Mouse (Mus musculus) G1E (cell line): ENCODE data around the gene Smim26. TPM values are rescaled to one million over a fixed set of nuclear protein-coding genes. Genes with fewer than 3 reads are reported as not detected.

Experiments used
- ATAC-seq: 2 replicates; pipeline ENCODE4 v1.8.0; 2016; ENCODE audit warnings: mild to moderate bottlenecking; ENCODE audit not compliant: insufficient number of reproducible peaks, poor library complexity, low FRiP score, severe bottlenecking; ENCODE audit errors: extremely low read depth
- DNase-seq: peaks from one replicate; pipeline ENCODE4 v3.0.0; 2012; ENCODE audit warnings: low spot score
- H3K27me3 ChIP-seq: 2 replicates; pipeline ENCODE4 v1.6.1; 2012; ENCODE audit warnings: mild to moderate bottlenecking, low read length, inconsistent platforms; ENCODE audit not compliant: insufficient read depth
- H3K36me3 ChIP-seq: replicated peaks from 2 replicates; pipeline ENCODE3; 2012; ENCODE audit warnings: mild to moderate bottlenecking, inconsistent platforms
- H3K4me1 ChIP-seq: 2 replicates; pipeline ENCODE4 v1.6.1; 2012; ENCODE audit warnings: low read depth, low read length, inconsistent platforms, mixed read lengths; ENCODE audit not compliant: insufficient read depth
- H3K4me3 ChIP-seq: 2 replicates; pipeline ENCODE4 v1.5.1; 2012; ENCODE audit warnings: low read depth, mild to moderate bottlenecking, inconsistent platforms, low read length, moderate library complexity, mixed read lengths
- H3K9me3 ChIP-seq: replicated peaks from 2 replicates; pipeline ENCODE4 v1.6.1; 2012; ENCODE audit warnings: inconsistent platforms
- CTCF ChIP-seq: IDR thresholded peaks from 2 replicates; pipeline ENCODE4 v1.5.1; 2012; ENCODE audit warnings: low read depth, low read length, inconsistent platforms, mixed read lengths
- GATA1 ChIP-seq: IDR thresholded peaks from 2 replicates; pipeline ENCODE4 v1.6.1; 2012; ENCODE audit warnings: borderline replicate concordance, low read length, inconsistent platforms, mixed read lengths
- GATA2 ChIP-seq: IDR thresholded peaks from 2 replicates; pipeline ENCODE4 v1.6.1; 2012; ENCODE audit warnings: low read depth, low read length, inconsistent platforms, borderline replicate concordance
- POLR2AphosphoS5 ChIP-seq: IDR thresholded peaks from 2 replicates; pipeline ENCODE4 v1.6.1; 2012; ENCODE audit warnings: low read depth, low read length, inconsistent platforms; ENCODE audit not compliant: insufficient replicate concordance
- TAL1 ChIP-seq: conservative IDR thresholded peaks from 2 replicates; pipeline ENCODE4 v1.6.1; 2012; ENCODE audit warnings: low read depth, low read length, inconsistent platforms, mixed read lengths
- polyA plus RNA-seq: library from polyadenylated mRNA; stranded (reverse); fragments of >175 nt; gene quantifications from 2 replicates; pipeline ENCODE4 v1.2.3, GENCODE M21; 2012
- total RNA-seq, 2 experiments: library from RNA; stranded (forward) in 1 of 2; stranded (reverse) in 1 of 2; fragments of 200-1000 nt in 1 of 2; fragments of >200 nt in 1 of 2; fragmentation: Nextera tagmentation in 1 of 2; gene quantifications; 2 replicates each; pipeline ENCODE4 v1.2.3; 2014 to 2017

Gene Smim26
- total and polyA plus RNA-seq, 3 experiments = 1.3 to 22.9 (median 13.8) TPM

- DNase-seq (no peak), ATAC-seq (no peak)
- Histone ChIP-seq H3K36me3 (peaks cover 50% of the 10 kb centered on the region), H3K4me1 (no peaks in the 10 kb centered on the region), H3K9me3 (no peaks in the 10 kb centered on the region), H3K4me3 (no peak overlapping the region), H3K27me3 (no peaks in the 10 kb centered on the region)
- TF ChIP-seq GATA2 (no peak), CTCF (no peak), GATA1 (no peak), TAL1 (no peak), POLR2AphosphoS5 (no peak)
Observed at GRCm38 (mm10) chr2:144634231-144634630, 40.4 kb downstream of the Smim26 start.

- DNase-seq (no peak), ATAC-seq (no peak)
- TF ChIP-seq TAL1 (no peak), CTCF (no peak), GATA2 (no peak), POLR2AphosphoS5 (no peak), GATA1 (no peak)
- Histone ChIP-seq H3K4me1 (no peaks in the 10 kb centered on the region), H3K9me3 (no peaks in the 10 kb centered on the region), H3K27me3 (no peaks in the 10 kb centered on the region), H3K36me3 (peaks cover 55% of the 10 kb centered on the region), H3K4me3 (no peak overlapping the region)
Observed at GRCm38 (mm10) chr2:144634729-144635128, 40.9 kb downstream of the Smim26 start.

- DNase-seq = peak; percentile 60
- Histone ChIP-seq H3K27me3 (no peaks in the 10 kb centered on the region), H3K36me3 (peaks cover 64% of the 10 kb centered on the region), H3K4me1 (no peaks in the 10 kb centered on the region), H3K9me3 (no peaks in the 10 kb centered on the region; the same call in 1 of the 2 replicates), H3K4me3 (no peak overlapping the region)
- peak; percentile 95 for TF ChIP-seq CTCF
- no peak for TF ChIP-seq POLR2AphosphoS5
- peak; percentile 77 for ATAC-seq
Observed at GRCm38 (mm10) chr2:144635644-144636320, 41.9 kb downstream of the Smim26 start.

- Histone ChIP-seq H3K9me3 (no peaks in the 10 kb centered on the region; the same call in 1 of the 2 replicates), H3K4me3 (no peak overlapping the region), H3K4me1 (peaks cover 10% of the 10 kb centered on the region), H3K27me3 (no peaks in the 10 kb centered on the region), H3K36me3 (peaks cover 76% of the 10 kb centered on the region)
- DNase-seq = no peak
- ATAC-seq = no peak
- TF ChIP-seq CTCF = no peak
Observed at GRCm38 (mm10) chr2:144637204-144637603, 43.4 kb downstream of the Smim26 start.

- Histone ChIP-seq H3K4me1 (peaks cover 11% of the 10 kb centered on the region), H3K4me3 (no peak overlapping the region), H3K36me3 (peaks cover 71% of the 10 kb centered on the region), H3K27me3 (no peaks in the 10 kb centered on the region), H3K9me3 (no peaks in the 10 kb centered on the region; the same call in 1 of the 2 replicates)
- no peak for DNase-seq
- TF ChIP-seq TAL1 (no peak), CTCF (no peak), POLR2AphosphoS5 (no peak), GATA1 (no peak)
- no peak for ATAC-seq
Observed at GRCm38 (mm10) chr2:144637671-144638395, 44.0 kb downstream of the Smim26 start.

GRCm38 (mm10) chr2:144638719-144639118 is 44.9 kb downstream of the Smim26 start:
- Histone ChIP-seq H3K4me1 (peaks cover 11% of the 10 kb centered on the region), H3K9me3 (no peaks in the 10 kb centered on the region; the same call in 1 of the 2 replicates)

More at GRCm38 (mm10) chr2:144638719-144639118, 44.9 kb downstream of the Smim26 start:
- H3K4me3 ChIP-seq = no peak overlapping the region
- no peak for ATAC-seq
- no peak for DNase-seq
- no peaks in the 10 kb centered on the region for H3K27me3 ChIP-seq
- TF ChIP-seq CTCF (no peak), TAL1 (no peak), POLR2AphosphoS5 (no peak), GATA2 (no peak), GATA1 (no peak)
- peaks cover 70% of the 10 kb centered on the region for H3K36me3 ChIP-seq
